Mouse (Mus musculus): ENCODE measurements around the gene Clybl. TPM values are rescaled to one million over a fixed set of nuclear protein-coding genes. Genes with fewer than 3 reads are reported as not detected.

Clybl gene
- polyA plus RNA-seq, 2 experiments, result 13.3 to 20.4 TPM

DNA sequence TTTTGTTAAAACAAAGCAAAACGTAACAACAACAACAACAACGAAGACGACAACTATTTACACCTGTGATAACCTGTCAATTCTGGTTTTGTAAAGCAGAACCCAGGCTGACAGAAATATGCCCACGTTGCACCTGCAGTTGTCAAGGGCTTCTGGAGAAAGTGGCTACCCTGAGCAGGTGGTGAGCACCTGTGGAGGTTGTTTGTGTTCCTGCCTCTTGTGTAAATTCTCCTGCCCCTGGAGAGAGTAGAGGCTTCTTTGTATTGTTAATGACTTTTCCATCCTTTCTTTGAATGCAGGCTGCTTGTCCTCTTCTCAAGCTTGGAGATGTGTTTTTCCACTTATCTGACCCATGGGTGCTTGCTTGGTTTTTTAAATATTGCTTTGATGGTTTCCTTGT lies 86.1 kb downstream of the Clybl start:
- no peaks in the 10 kb centered on the region for H3K4me1 ChIP-seq (ENCODE audit: control insufficient read depth, insufficient read depth, low read length)
- H3K27me3 ChIP-seq (ENCODE audit: control insufficient read depth, insufficient read depth, low read length), result no peaks in the 10 kb centered on the region; the same call in 1 of the 2 replicates
- no peaks in the 10 kb centered on the region for H3K36me3 ChIP-seq (ENCODE audit: control insufficient read depth, insufficient read depth, low read length)
- no peak overlapping the region for H3K27ac ChIP-seq (replicated peaks; ENCODE audit: low read depth, low read length)
- DNase-seq (ENCODE audit: low spot score) (no peak), ATAC-seq (ENCODE audit: low FRiP score, low read depth) (no peak)
- H3K9me3 ChIP-seq (ENCODE audit: control insufficient read depth, low read length), result no peaks in the 10 kb centered on the region
- TF ChIP-seq POLR2A (IDR thresholded peaks at IDR 0.05; ENCODE audit: borderline replicate concordance, extremely low read depth, insufficient read depth, insufficient read length), result no peak
- H3K4me2 ChIP-seq (replicated peaks; ENCODE audit: low read depth, low read length, severe bottlenecking), result no peak overlapping the region
- H3K4me3 ChIP-seq (replicated peaks; ENCODE audit: low read length), result no peak overlapping the region
- 34% methylated on average over 4 of the region's 4 CpGs for WGBS
- no peak overlapping the region for H3K9ac ChIP-seq (ENCODE audit: low read depth, low read length, severe bottlenecking)

DNA sequence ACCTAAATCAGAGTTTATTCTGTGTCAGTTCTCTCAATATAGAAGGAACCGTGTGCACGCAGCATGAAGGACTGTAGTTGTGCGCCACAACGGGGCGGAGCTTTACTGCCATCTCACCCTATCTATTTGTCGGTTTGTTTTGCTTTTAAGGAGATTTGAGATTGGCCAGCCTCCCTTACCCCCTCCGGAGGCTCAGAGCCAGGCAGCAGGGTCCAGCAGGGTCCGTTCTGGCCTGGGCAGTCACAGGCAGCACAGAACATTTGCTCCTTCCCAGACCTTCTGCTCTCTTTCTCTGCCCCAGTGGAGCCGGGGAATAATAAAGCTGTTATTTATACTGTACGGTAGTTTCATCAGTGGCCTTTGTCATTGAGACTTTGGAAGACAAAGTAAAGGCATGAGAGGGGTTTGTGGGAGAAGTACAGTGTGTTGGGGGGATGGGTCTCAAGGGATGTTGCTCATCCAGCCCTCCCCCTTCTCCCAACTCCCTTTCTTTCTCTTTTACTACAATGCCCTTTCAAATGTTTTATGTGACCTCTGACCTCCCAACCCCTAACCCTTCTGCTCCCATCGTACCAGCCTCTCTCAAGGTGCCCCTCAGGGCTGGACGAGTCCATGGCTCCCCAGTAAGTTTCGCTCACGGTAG lies 89.7 kb downstream of the Clybl start:
- H3K36me3 ChIP-seq (ENCODE audit: control insufficient read depth, insufficient read depth, low read length), result no peaks in the 10 kb centered on the region
- no peak for ATAC-seq (ENCODE audit: low FRiP score, low read depth)
- WGBS, result 46% methylated on average over 14 of the region's 14 CpGs
- DNase-seq (ENCODE audit: low spot score), result no peak
- H3K4me3 ChIP-seq (replicated peaks; ENCODE audit: low read length), result no peak overlapping the region
- no peaks in the 10 kb centered on the region for H3K4me1 ChIP-seq (ENCODE audit: control insufficient read depth, insufficient read depth, low read length)
- no peak overlapping the region for H3K4me2 ChIP-seq (replicated peaks; ENCODE audit: low read depth, low read length, severe bottlenecking)
- no peak overlapping the region for H3K27ac ChIP-seq (replicated peaks; ENCODE audit: low read depth, low read length)
- no peak overlapping the region for H3K9ac ChIP-seq (ENCODE audit: low read depth, low read length, severe bottlenecking)
- H3K9me3 ChIP-seq (ENCODE audit: control insufficient read depth, low read length), result no peaks in the 10 kb centered on the region
- no peaks in the 10 kb centered on the region for H3K27me3 ChIP-seq (ENCODE audit: control insufficient read depth, insufficient read depth, low read length)
- TF ChIP-seq POLR2A (IDR thresholded peaks at IDR 0.05; ENCODE audit: borderline replicate concordance, extremely low read depth, insufficient read depth, insufficient read length), result no peak

GRCm38 (mm10) chr14:122277142-122277541 lies 95.6 kb downstream of the Clybl start:
- ATAC-seq (ENCODE audit: low FRiP score, low read depth) (no peak), DNase-seq (ENCODE audit: low spot score) (no peak)
- Histone ChIP-seq H3K4me2 (replicated peaks; ENCODE audit: low read depth, low read length, severe bottlenecking) (no peak overlapping the region), H3K27ac (replicated peaks; ENCODE audit: low read depth, low read length) (no peak overlapping the region), H3K4me3 (replicated peaks; ENCODE audit: low read length) (no peak overlapping the region), H3K9ac (ENCODE audit: low read depth, low read length, severe bottlenecking) (no peak overlapping the region), H3K9me3 (ENCODE audit: control insufficient read depth, low read length) (no peaks in the 10 kb centered on the region), H3K36me3 (ENCODE audit: control insufficient read depth, insufficient read depth, low read length) (no peaks in the 10 kb centered on the region), H3K4me1 (ENCODE audit: control insufficient read depth, insufficient read depth, low read length) (no peaks in the 10 kb centered on the region), H3K27me3 (ENCODE audit: control insufficient read depth, insufficient read depth, low read length) (peaks cover 11% of the 10 kb centered on the region; the same call in 1 of the 2 replicates)
- no peak for TF ChIP-seq POLR2A (IDR thresholded peaks at IDR 0.05; ENCODE audit: borderline replicate concordance, extremely low read depth, insufficient read depth, insufficient read length)
- 92% methylated on average over 8 of the region's 8 CpGs for WGBS

- no peak overlapping the region for H3K4me2 ChIP-seq (replicated peaks; ENCODE audit: low read depth, low read length, severe bottlenecking)
- H3K4me3 ChIP-seq (replicated peaks; ENCODE audit: low read length), result no peak overlapping the region
- no peaks in the 10 kb centered on the region for H3K4me1 ChIP-seq (ENCODE audit: control insufficient read depth, insufficient read depth, low read length)
- no peaks in the 10 kb centered on the region for H3K36me3 ChIP-seq (ENCODE audit: control insufficient read depth, insufficient read depth, low read length)
- H3K9me3 ChIP-seq (ENCODE audit: control insufficient read depth, low read length), result no peaks in the 10 kb centered on the region
- 67% methylated on average over 16 of the region's 16 CpGs for WGBS
- no peak overlapping the region for H3K9ac ChIP-seq (ENCODE audit: low read depth, low read length, severe bottlenecking)
- TF ChIP-seq POLR2A (IDR thresholded peaks at IDR 0.05; ENCODE audit: borderline replicate concordance, extremely low read depth, insufficient read depth, insufficient read length), result no peak
- ATAC-seq (ENCODE audit: low FRiP score, low read depth) (no peak), DNase-seq (ENCODE audit: low spot score) (no peak)
- H3K27ac ChIP-seq (replicated peaks; ENCODE audit: low read depth, low read length), result no peak overlapping the region
- H3K27me3 ChIP-seq (ENCODE audit: control insufficient read depth, insufficient read depth, low read length), result peaks cover 11% of the 10 kb centered on the region; the same call in 1 of the 2 replicates
These were observed 98.2 kb downstream of the Clybl start for GRCm38 (mm10) chr14:122279462-122280308.

DNA sequence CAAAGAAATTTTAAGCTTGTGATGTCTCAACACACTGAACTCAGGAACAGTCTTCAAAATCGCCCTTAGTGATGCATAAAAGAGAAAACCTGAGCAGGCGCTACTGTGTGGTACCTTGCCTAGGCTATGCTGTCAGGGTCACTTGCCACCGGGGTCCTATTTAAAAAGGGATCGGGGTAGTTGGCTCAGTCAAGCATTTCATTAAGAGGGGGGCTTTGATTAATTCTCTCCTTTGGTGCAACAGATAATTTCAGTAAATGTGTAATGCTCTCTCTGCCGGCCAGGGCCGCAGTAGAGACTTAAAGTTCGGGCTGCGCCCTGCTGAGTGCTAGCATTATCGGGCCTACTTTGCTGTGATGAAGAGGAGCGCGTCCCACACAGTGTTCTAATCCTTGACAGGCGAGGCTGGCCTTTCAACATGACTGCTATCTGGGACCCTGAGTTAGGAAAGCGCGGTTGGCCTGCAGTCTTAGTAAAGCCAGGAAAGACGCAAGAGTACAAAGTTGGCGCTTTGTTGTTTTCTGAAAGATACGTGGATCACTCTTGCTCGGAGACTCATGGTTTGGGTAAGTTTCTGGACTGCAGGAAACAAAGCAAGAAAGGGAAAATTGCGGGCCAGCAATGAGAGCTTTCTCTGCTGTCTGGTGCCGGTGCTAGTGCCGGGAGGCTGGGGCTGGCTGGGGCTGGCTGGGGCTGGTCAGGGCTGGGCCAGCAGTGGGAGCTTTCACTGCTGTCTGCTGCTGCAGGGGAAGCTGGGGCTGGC lies 99.0 kb downstream of the Clybl start:
- H3K4me1 ChIP-seq (ENCODE audit: control insufficient read depth, insufficient read depth, low read length), result no peaks in the 10 kb centered on the region
- DNase-seq (ENCODE audit: low spot score) (no peak), ATAC-seq (ENCODE audit: low FRiP score, low read depth) (no peak)
- no peak for TF ChIP-seq POLR2A (IDR thresholded peaks at IDR 0.05; ENCODE audit: borderline replicate concordance, extremely low read depth, insufficient read depth, insufficient read length)
- H3K27ac ChIP-seq (replicated peaks; ENCODE audit: low read depth, low read length), result no peak overlapping the region
- H3K27me3 ChIP-seq (ENCODE audit: control insufficient read depth, insufficient read depth, low read length), result peaks cover 11% of the 10 kb centered on the region; the same call in 1 of the 2 replicates
- no peak overlapping the region for H3K4me3 ChIP-seq (replicated peaks; ENCODE audit: low read length)
- H3K9ac ChIP-seq (ENCODE audit: low read depth, low read length, severe bottlenecking), result 0 out of 2 replicates have a peak overlapping the region, but pooled peaks have one; percentile 12
- no peak overlapping the region for H3K4me2 ChIP-seq (replicated peaks; ENCODE audit: low read depth, low read length, severe bottlenecking)
- H3K9me3 ChIP-seq (ENCODE audit: control insufficient read depth, low read length), result no peaks in the 10 kb centered on the region
- no peaks in the 10 kb centered on the region for H3K36me3 ChIP-seq (ENCODE audit: control insufficient read depth, insufficient read depth, low read length)
- 40% methylated on average over 21 of the region's 21 CpGs for WGBS

Data from limb, embryonic 14.5 days (tissue).